Mouse (Mus musculus) spleen, adult 10 weeks (tissue): ENCODE data around the gene Wiz. TPM values are rescaled to one million over a fixed set of nuclear protein-coding genes. Genes with fewer than 3 reads are reported as not detected.

Experiments
- polyA plus RNA-seq: library from polyadenylated mRNA; stranded (reverse); fragments of 350-450 nt; fragmentation: Illumina TruSeq; extraction: RNeasy Lipid Tissue Mini Kit (QIAGEN cat#74804); gene quantifications from one replicate; pipeline ENCODE4 v1.2.3, GENCODE M21; 2015; ENCODE audit warnings: low replicate concordance; ENCODE audit not compliant: insufficient read depth

Gene Wiz
- polyA plus RNA-seq, result 11.0 TPM

DNA sequence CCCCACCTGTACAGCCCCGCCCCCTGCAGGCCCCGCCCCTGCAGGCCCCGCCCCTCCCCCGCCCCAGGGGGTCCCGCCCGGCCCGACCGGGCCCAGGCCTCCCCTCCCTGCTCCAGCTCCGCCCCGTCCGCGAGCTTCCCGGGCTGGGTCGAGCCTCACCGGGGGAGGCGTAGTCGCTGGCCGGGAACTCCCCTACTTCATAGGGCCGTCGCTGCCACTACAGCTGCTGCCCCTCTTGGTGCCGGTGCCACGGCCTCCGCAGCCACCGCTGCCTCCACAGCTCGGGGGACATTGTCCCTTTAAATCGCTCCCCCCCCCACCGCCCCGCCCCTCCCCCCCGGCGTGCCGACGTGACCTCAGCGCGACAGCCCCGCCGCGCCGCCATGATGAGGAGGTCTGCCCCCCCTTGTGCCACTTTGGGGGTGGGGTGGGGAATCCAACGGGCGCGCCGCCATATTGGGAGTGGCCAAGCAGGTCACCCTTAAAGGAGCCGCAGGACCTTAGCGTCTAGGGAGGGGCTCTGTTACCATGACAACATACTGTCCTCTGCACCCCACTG, at the start of gene Wiz:
Wiz (minus strand) TSS at position 339 of the 559 bp plus-strand sequence.

DNA sequence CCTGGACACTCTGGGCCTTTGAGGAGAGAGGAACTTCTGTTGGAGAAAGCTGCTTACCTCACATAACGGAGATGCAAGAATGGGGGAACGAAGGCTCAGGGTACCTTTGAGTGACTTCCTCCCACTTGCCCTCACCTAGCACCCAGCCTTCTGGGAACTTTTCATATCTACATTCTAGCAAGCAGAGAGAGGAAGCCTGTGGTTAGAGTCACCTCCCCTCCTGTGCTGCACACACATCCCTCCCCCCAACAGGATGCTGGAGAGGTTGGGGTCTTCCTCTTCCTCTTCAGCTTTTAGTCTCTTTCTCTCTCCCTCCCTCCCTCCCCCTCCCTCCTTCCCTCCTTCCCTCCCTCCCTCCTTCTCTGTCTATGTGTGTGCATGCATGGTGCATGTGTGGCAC, 34.8 kb upstream of the Wiz start, which contains the start of gene Pglyrp2:
Pglyrp2 (minus strand) TSS at position 134 of the 400 bp plus-strand sequence.

DNA sequence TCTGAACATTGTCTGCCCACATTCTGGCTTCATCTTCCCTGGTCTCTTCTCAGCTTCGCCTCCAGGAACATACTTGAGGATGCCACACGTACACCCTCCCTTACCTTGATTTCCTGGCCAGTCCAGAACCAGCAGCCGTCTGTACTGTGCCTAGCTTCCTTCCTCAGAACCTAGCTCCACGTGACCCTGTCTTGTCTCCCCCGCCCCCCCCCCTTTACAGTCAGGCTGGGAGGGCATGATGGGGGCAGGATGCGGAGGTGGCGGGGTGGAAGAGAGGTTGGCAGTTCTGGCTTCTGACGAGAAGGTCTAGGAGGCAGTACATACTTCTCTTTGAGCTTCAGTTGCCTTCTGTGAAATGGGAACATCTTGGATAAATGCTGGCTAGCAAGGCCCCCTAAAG, 14.2 kb upstream of the Wiz start, which contains the start of gene Rasal3:
Rasal3 (minus strand) TSS at position 167 of the 400 bp plus-strand sequence.

GRCm38 (mm10) chr17:32350382-32350983, 38.8 kb downstream of the Wiz start, which contains the start of gene Akap8l:
Gene Akap8l, minus strand, starts transcription at chr17:32350607.

DNA sequence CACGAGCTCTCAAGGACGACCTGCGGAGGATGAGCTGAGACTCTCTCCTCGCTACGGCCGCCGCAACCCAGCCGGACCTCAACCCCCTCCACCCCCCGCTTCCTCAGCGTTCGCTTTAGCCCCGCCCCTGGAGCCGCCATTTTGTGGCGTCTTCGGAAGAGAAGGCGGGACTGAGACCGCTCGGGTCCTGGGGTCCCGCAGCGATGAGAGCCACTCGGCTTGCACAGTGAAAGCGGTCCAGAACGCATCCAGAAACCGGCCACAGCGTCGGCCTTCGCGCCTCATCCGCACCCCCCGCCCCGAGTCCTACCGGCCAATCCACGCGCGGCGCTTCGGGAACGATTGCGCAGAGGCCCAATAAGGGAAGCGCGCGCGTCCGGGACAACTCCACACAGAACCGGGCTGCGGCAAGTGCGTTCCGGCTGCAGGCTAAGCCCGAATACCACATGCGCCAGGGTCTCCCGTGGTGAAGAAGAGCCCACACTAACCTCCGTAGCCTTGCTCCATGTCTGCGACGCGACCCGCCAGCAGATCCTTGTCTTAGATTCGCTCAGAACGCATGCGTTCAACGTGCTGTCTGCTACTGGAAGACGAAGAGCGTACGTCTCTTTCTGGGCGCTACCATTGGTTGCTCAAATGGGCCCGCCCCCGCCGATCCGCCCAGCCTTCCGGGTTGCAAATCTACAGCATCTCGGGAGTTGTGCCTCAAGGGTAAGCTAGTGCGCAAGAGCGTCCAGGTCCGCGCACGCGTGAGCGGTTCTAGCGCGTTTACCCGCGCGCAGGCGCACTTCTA, 68.4 kb downstream of the Wiz start, which contains the start of gene Akap8:
Akap8 (minus strand) TSS at position 642 of the 793 bp plus-strand sequence.

Other genes with a start within 250 kb of the Wiz start
- gene Notch3, start 222.6 kb downstream of the Wiz start, polyA plus RNA-seq, result 2.9 TPM
- gene Ephx3, start 199.9 kb downstream of the Wiz start, polyA plus RNA-seq, result 0.98 TPM
- gene Brd4, start 104.7 kb downstream of the Wiz start, polyA plus RNA-seq, result 61.0 TPM
- 272 TPM for gene Akap8, start 68.2 kb downstream of the Wiz start, polyA plus RNA-seq
- gene Akap8l, start 38.8 kb downstream of the Wiz start, polyA plus RNA-seq, result 148 TPM
- 232 TPM for gene Rasal3, start 14.1 kb upstream of the Wiz start, polyA plus RNA-seq
- 30.3 TPM for gene Pglyrp2, start 34.7 kb upstream of the Wiz start, polyA plus RNA-seq
- 0.29 TPM for gene Cyp4f39, start 63.3 kb upstream of the Wiz start, polyA plus RNA-seq
- 1.5 TPM for gene Cyp4f17, start 116.6 kb upstream of the Wiz start, polyA plus RNA-seq
- 57.9 TPM for gene Cyp4f16, start 147.1 kb upstream of the Wiz start, polyA plus RNA-seq
- 2.5 TPM for gene Cyp4f37, start 231.9 kb upstream of the Wiz start, polyA plus RNA-seq